Mouse (Mus musculus) neural tube, embryonic 13.5 days (tissue): ENCODE results near the gene 1810010D01Rik. TPM values are rescaled to one million over a fixed set of nuclear protein-coding genes. Genes with fewer than 3 reads are reported as not detected.

Experiments used
- polyA plus RNA-seq: library from polyadenylated mRNA; unstranded; fragments of >200 nt; fragmentation: Nextera tagmentation; extraction: Ambion mirVana; gene quantifications from 2 replicates; pipeline ENCODE4 v1.2.1, GENCODE M21; 2015

Gene 1810010D01Rik
- polyA plus RNA-seq, 1 experiment from 2014 or later = not detected

Other genes with a start within 250 kb of the 1810010D01Rik start
- 3.9 and 4.2 TPM in 2 replicates for gene Tpcn2, start 75.9 kb upstream of the 1810010D01Rik start, polyA plus RNA-seq
- gene Mrgprf, start 92.7 kb upstream of the 1810010D01Rik start, polyA plus RNA-seq = 1.3 and 1.7 TPM in 2 replicates
- not detected in 2 replicates for gene Mrgprd, start 106.7 kb upstream of the 1810010D01Rik start, polyA plus RNA-seq